ENCODE assay signal across 7 mouse cellular contexts in the genomic region with DNA sequence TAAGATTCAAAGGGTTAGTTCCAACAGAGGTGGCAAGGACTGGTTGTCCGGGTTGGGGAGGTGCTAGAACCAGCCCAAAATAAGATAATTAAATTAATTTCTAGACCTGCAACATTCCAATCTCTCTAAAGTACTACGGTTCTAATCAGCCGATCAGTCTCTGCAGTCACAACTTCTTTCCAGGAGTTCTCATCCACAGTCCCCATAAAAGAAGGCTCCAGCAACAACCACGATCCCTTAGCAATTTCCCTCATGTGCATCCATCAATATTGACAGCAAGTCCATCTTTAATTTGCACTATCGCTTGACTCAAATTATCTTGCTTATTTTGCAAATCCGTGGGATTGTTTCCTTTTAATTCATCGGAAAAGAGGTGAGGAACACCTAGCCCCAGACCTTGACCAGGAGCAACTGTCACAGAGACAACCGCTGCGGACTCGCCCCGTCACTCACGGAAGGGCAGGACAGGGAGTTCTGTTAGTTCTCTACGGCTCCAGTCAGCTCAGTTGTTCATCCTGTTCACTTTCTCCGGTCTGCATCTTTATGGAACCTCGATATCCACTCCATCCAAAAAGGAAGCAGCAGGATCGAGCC. TPM values are rescaled to one million over a fixed set of nuclear protein-coding genes. Genes with fewer than 3 reads are reported as not detected.
DNase-seq lines count a peak whose midpoint lies in the region; ATAC-seq and TF ChIP-seq lines count a peak whose summit lies in the region.

No protein-coding gene starts in this region.

- peak overlapping the region; percentile 89 for H3K9ac ChIP-seq in forebrain, embryonic 11.5 days (ENCODE audit: low read length)
- H3K9ac ChIP-seq in liver, embryonic 14.5 days (replicated peaks): peak overlapping the region; percentile 91
- peak overlapping the region; percentile 92 for H3K9ac ChIP-seq in stomach, postnatal 0 days (ENCODE audit: low read length)

- no peak for DNase-seq in spleen, adult 2 months (ENCODE audit: low read depth in 1 of 2, low spot score in 2 of 2)
- no peak for DNase-seq in spleen, postnatal 36 days (ENCODE audit: low spot score in 2 of 2)
- no peak for DNase-seq in forebrain, embryonic 11.5 days (ENCODE audit: low spot score)
- DNase-seq in liver, embryonic 14.5 days (ENCODE audit: low read depth in 3 of 3, low spot score in 3 of 3): no peak
- DNase-seq in stomach, postnatal 0 days (ENCODE audit: low spot score): no peak
- no peak for DNase-seq in adrenal gland, adult 18-20 months (ENCODE audit: low spot score in 2 of 2)
- no peak for DNase-seq in urinary bladder, postnatal 4 days (ENCODE audit: low spot score in 2 of 2)

- TF ChIP-seq EP300 in liver, embryonic 14.5 days (IDR thresholded peaks at IDR 0.05; ENCODE audit: low read depth): no peak
- no peak for TF ChIP-seq EP300 in stomach, postnatal 0 days (optimal IDR thresholded peaks at IDR 0.05)

- 14% methylated on average over 16 of the region's 16 CpGs for WGBS in spleen, adult 2 months
- WGBS in forebrain, embryonic 11.5 days: 20% methylated on average over 16 of the region's 16 CpGs
- WGBS in liver, embryonic 14.5 days (ENCODE audit: insufficient replicate concordance): 11% methylated on average over 16 of the region's 16 CpGs
- WGBS in stomach, postnatal 0 days: 12% methylated on average over 16 of the region's 16 CpGs

- H3K4me1 ChIP-seq in spleen, adult 2 months (ENCODE audit: control insufficient read depth, insufficient read depth, insufficient read length): peaks cover 3% of the 10 kb centered on the region; the same call in 1 of the 2 replicates
- no peaks in the 10 kb centered on the region; the same call in 1 of the 2 replicates for H3K4me1 ChIP-seq in forebrain, embryonic 11.5 days (replicated peaks; ENCODE audit: control insufficient read depth, insufficient read depth, low read length)
- H3K4me1 ChIP-seq in liver, embryonic 14.5 days (replicated peaks; ENCODE audit: control insufficient read depth in 2 of 2, insufficient read depth in 2 of 2, low read length in 1 of 2): peaks cover 9 to 17% of the 10 kb centered on the region in 2 experiments
- H3K4me1 ChIP-seq in stomach, postnatal 0 days (replicated peaks; ENCODE audit: control insufficient read depth, insufficient read depth): no peaks in the 10 kb centered on the region

- peak overlapping the region; percentile 67 for H3K4me2 ChIP-seq in forebrain, embryonic 11.5 days (ENCODE audit: low read depth, low read length, severe bottlenecking)
- H3K4me2 ChIP-seq in liver, embryonic 14.5 days (ENCODE audit: low read depth): peak overlapping the region; percentile 87
- peak overlapping the region; percentile 60 for H3K4me2 ChIP-seq in stomach, postnatal 0 days (replicated peaks; ENCODE audit: low read depth)

- no peak for TF ChIP-seq POLR2A in spleen, adult 2 months (IDR thresholded peaks at IDR 0.05; ENCODE audit: low read depth, low read length)

- 0 out of 2 replicates have a peak, but pooled peaks cover 2% of the 10 kb centered on the region for H3K36me3 ChIP-seq in spleen, adult 2 months (ENCODE audit: control insufficient read depth, insufficient read depth, low read length)
- no peaks in the 10 kb centered on the region for H3K36me3 ChIP-seq in forebrain, embryonic 11.5 days (ENCODE audit: control insufficient read depth, insufficient read depth, low read length)
- H3K36me3 ChIP-seq in liver, embryonic 14.5 days (replicated peaks; ENCODE audit: control insufficient read depth, insufficient read depth, low read depth): no peaks in the 10 kb centered on the region
- H3K36me3 ChIP-seq in stomach, postnatal 0 days (ENCODE audit: control insufficient read depth, insufficient read depth, low read length): peaks cover 2% of the 10 kb centered on the region; the same call in 1 of the 2 replicates

- peak overlapping the region; percentile 78 for H3K4me3 ChIP-seq in spleen, adult 2 months (ENCODE audit: extremely low read depth, insufficient read depth, insufficient read length)
- H3K4me3 ChIP-seq in forebrain, embryonic 11.5 days (ENCODE audit: low read depth, low read length): peak overlapping the region; percentile 80
- H3K4me3 ChIP-seq in liver, embryonic 14.5 days (ENCODE audit: insufficient read depth in 1 of 2, low read depth in 2 of 2, low read length in 2 of 2): peak overlapping the region; percentile 83 to 96
- H3K4me3 ChIP-seq in stomach, postnatal 0 days (ENCODE audit: low read depth, low read length): peak overlapping the region; percentile 81

- no peak for TF ChIP-seq CTCF in spleen, adult 2 months (IDR thresholded peaks at IDR 0.05; ENCODE audit: extremely low read depth, insufficient read depth, insufficient read length, insufficient replicate concordance)
- TF ChIP-seq CTCF in liver, embryonic 14.5 days (IDR thresholded peaks at IDR 0.05; ENCODE audit: low read depth): no peak
- TF ChIP-seq CTCF in stomach, postnatal 0 days (IDR thresholded peaks at IDR 0.05; ENCODE audit: low read depth): no peak

- H3K9me3 ChIP-seq in forebrain, embryonic 11.5 days (ENCODE audit: control insufficient read depth, low read length): no peaks in the 10 kb centered on the region
- no peaks in the 10 kb centered on the region for H3K9me3 ChIP-seq in liver, embryonic 14.5 days (ENCODE audit: control insufficient read depth, low read length)
- no peaks in the 10 kb centered on the region for H3K9me3 ChIP-seq in stomach, postnatal 0 days (ENCODE audit: control insufficient read depth, low read length)

- no peaks in the 10 kb centered on the region for H3K27me3 ChIP-seq in spleen, adult 2 months (ENCODE audit: control insufficient read depth, insufficient read depth, low read length)
- no peaks in the 10 kb centered on the region for H3K27me3 ChIP-seq in forebrain, embryonic 11.5 days (ENCODE audit: control insufficient read depth, insufficient read depth, low read length)
- no peaks in the 10 kb centered on the region for H3K27me3 ChIP-seq in liver, embryonic 14.5 days (ENCODE audit: control insufficient read depth, insufficient read depth, low read length)
- H3K27me3 ChIP-seq in stomach, postnatal 0 days (ENCODE audit: control insufficient read depth, insufficient read depth, low read length): no peaks in the 10 kb centered on the region

- 0 out of 2 replicates have a peak, but pooled peaks have one; percentile 30 for ATAC-seq in forebrain, embryonic 11.5 days (replicated peaks; ENCODE audit: low FRiP score)
- ATAC-seq in liver, embryonic 14.5 days (ENCODE audit: insufficient read depth): peak; percentile 51
- ATAC-seq in stomach, postnatal 0 days (ENCODE audit: low FRiP score, low TSS enrichment): no peak

- H3K27ac ChIP-seq in spleen, adult 2 months (ENCODE audit: insufficient read depth, low read length): no peak overlapping the region; the same call in 1 of the 2 replicates
- no peak overlapping the region for H3K27ac ChIP-seq in forebrain, embryonic 11.5 days (ENCODE audit: low read depth, low read length)
- no peak overlapping the region for H3K27ac ChIP-seq in liver, embryonic 14.5 days
- no peak overlapping the region; the same call in 1 of the 2 replicates for H3K27ac ChIP-seq in stomach, postnatal 0 days (replicated peaks)

RNA-seq across cellular contexts. Expression of a gene that starts 0.4 kb away (rescaled TPM):
- 1.4 and 1.6 TPM in 2 replicates for polyA plus RNA-seq in spleen, adult 2 months (2012; rRNA removed)
- polyA plus RNA-seq in forebrain, embryonic 11.5 days (2014; fragmentation: Nextera tagmentation; extraction: Ambion mirVana): 37.3 and 43.6 TPM in 2 replicates
- polyA plus RNA-seq in liver, embryonic 14.5 days (2012; rRNA removed): 6.5 and 12.0 TPM in 2 replicates
- polyA plus RNA-seq in liver, embryonic 14.5 days (2014; fragmentation: Nextera tagmentation; extraction: Ambion mirVana): 28.3 and 29.3 TPM in 2 replicates
- polyA plus RNA-seq in stomach, postnatal 0 days (2015; fragmentation: Nextera tagmentation; extraction: Ambion mirVana): 38.2 and 39.1 TPM in 2 replicates
- total RNA-seq in adrenal gland, adult 18-20 months (2021): 10 to 100 TPM; 36.6 to 44.4 TPM

RNA-seq across cellular contexts. Expression of a gene that starts 12.4 kb away (rescaled TPM):
- 1.4 and 1.5 TPM in 2 replicates for polyA plus RNA-seq in spleen, adult 2 months (2012; rRNA removed)
- 17.4 and 18.2 TPM in 2 replicates for polyA plus RNA-seq in forebrain, embryonic 11.5 days (2014; fragmentation: Nextera tagmentation; extraction: Ambion mirVana)
- polyA plus RNA-seq in liver, embryonic 14.5 days (2012; rRNA removed): 6.5 and 8.7 TPM in 2 replicates
- polyA plus RNA-seq in liver, embryonic 14.5 days (2014; fragmentation: Nextera tagmentation; extraction: Ambion mirVana): 17.2 and 19.3 TPM in 2 replicates
- polyA plus RNA-seq in stomach, postnatal 0 days (2015; fragmentation: Nextera tagmentation; extraction: Ambion mirVana): 13.0 and 13.1 TPM in 2 replicates
- total RNA-seq in adrenal gland, adult 18-20 months (2021): 10 to 100 TPM; 10.7 to 15.4 TPM
